Mouse (Mus musculus) midbrain, embryonic 15.5 days (tissue): ENCODE measurements around the gene Aamp. TPM values are rescaled to one million over a fixed set of nuclear protein-coding genes. Genes with fewer than 3 reads are reported as not detected.
"Not testable (repeated sequence)": the region's sequence is repeated elsewhere in the genome, so short reads cannot be mapped to it uniquely, and the experiment has no call there.

ENCODE experiments used
- ATAC-seq: fragments of 200-750 bp; cut with Nextera tagmentation; replicated peaks from 2 replicates; pipeline ENCODE4 v1.8.0; 2017; ENCODE audit warnings: moderate TSS enrichment
- H3K27ac ChIP-seq: fragments of 300-500 bp; sonication (generic); 2 replicates; pipeline ENCODE4 v1.5.1; 2015; ENCODE audit warnings: mild to moderate bottlenecking, inconsistent platforms
- H3K27me3 ChIP-seq: fragments of 300-500 bp; sonication (generic); replicated peaks from 2 replicates; pipeline ENCODE4 v1.6.1; 2015; ENCODE audit warnings: inconsistent platforms
- H3K36me3 ChIP-seq: fragments of 300-500 bp; sonication (generic); replicated peaks from 2 replicates; pipeline ENCODE4 v1.6.1; 2015; ENCODE audit warnings: inconsistent platforms
- H3K4me1 ChIP-seq: fragments of 300-500 bp; sonication (generic); 2 replicates; pipeline ENCODE4 v1.6.1; 2015; ENCODE audit warnings: inconsistent platforms
- H3K4me2 ChIP-seq: fragments of 300-500 bp; sonication (generic); 2 replicates; pipeline ENCODE4 v1.6.1; 2015; ENCODE audit warnings: inconsistent platforms, mild to moderate bottlenecking, moderate library complexity
- H3K4me3 ChIP-seq: fragments of 300-500 bp; sonication (generic); 2 replicates; pipeline ENCODE4 v1.5.1; 2015; ENCODE audit warnings: mild to moderate bottlenecking, inconsistent platforms
- H3K9ac ChIP-seq: fragments of 300-500 bp; sonication (generic); 2 replicates; pipeline ENCODE4 v1.6.1; 2015; ENCODE audit warnings: mild to moderate bottlenecking, inconsistent platforms
- H3K9me3 ChIP-seq: fragments of 300-500 bp; sonication (generic); 2 replicates; pipeline ENCODE4 v1.6.1; 2016; ENCODE audit warnings: inconsistent platforms
- WGBS: fragments of 180-500 bp; shearing (Covaris S2); methylation state at CpG from one replicate; pipeline ENCODE4 v1.1.7; 2015; ENCODE audit warnings: mixed read lengths; 5-methylcytosine and 5-hydroxymethylcytosine counted together
- polyA plus RNA-seq: library from polyadenylated mRNA; unstranded; fragments of >200 nt; fragmentation: Nextera tagmentation; extraction: Ambion mirVana; gene quantifications from 2 replicates; pipeline ENCODE4 v1.2.1, GENCODE M21; 2015

The Aamp gene
- 217 and 229 TPM in 2 replicates for polyA plus RNA-seq

DNA sequence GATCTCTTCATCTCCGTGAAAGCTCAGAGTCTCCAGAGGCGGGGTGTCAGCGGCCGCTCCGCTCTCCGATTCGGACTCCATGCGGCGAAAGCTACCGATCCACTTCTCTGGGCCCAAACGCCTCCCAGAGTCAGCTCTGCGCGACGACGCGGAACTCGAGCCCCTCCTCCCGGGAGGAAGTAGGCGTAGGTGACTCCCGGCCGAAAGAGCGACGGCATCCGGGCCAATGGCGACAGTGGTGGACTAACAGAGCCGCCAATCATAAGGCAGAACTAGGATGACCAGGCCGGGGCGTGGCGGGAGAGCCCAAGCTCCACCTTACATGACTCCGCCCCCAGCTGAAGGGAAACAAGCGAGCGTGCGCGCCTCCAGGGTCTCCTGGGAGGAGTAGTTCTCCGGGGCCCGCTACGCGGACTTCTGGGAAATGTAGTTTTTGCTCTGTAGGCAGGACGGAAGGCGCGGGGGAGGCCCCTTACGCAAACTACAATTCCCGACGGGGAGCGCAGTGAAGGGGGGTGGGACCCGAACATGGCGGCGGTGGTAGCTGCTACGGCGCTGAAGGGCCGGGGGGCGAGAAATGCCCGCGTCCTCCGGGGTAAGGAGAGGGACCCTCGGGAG, at the start of gene Aamp, which contains the start of gene Pnkd:
Gene Aamp (minus strand): TSS at position 196 of the 618 bp plus-strand sequence.
Gene Pnkd (plus strand): TSS at position 388 of the 618 bp plus-strand sequence.
- H3K36me3 ChIP-seq = peaks cover 28% of the 10 kb centered on the region
- H3K4me1 ChIP-seq = peaks cover 23% of the 10 kb centered on the region
- peak within 1 kb of the TSS; percentile 76 for H3K4me2 ChIP-seq
- H3K4me3 ChIP-seq = peak within 1 kb of the TSS; percentile 95
- peak; percentile 98 for ATAC-seq
- peak within 1 kb of the TSS; percentile 85 for H3K27ac ChIP-seq
- H3K9me3 ChIP-seq = no peaks in the 10 kb centered on the region
- H3K9ac ChIP-seq = peak within 1 kb of the TSS; percentile 78
- WGBS = under 1% methylated on average over 56 of the region's 56 CpGs
- H3K27me3 ChIP-seq = no peaks in the 10 kb centered on the region

DNA sequence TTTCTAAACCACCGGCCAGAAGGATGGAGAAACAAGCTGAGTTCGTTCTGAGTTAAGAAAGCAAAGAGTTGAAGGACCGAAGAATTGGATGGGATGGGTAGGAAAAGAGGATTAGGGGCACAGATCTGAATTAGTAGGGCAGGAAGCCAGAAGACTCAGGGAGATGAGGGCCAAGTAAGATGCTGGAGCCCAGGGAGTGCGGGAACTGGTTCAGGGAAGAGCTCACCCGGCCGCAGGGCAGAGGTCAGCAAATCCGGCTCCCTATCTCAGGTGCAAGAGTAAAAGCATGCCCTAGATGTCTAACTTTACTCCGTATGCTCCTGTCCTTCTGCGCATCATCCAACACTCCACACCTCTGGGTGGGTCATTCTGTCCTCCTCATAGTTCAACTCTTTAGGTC, 48.4 kb upstream of the Aamp start:
- Histone ChIP-seq H3K9me3 (no peaks in the 10 kb centered on the region), H3K4me3 (peak overlapping the region; percentile 51), H3K9ac (peak overlapping the region; percentile 53), H3K4me1 (peaks cover 20% of the 10 kb centered on the region), H3K4me2 (peak overlapping the region; percentile 92), H3K36me3 (no peaks in the 10 kb centered on the region), H3K27me3 (no peaks in the 10 kb centered on the region), H3K27ac (peak overlapping the region; percentile 83)
- 2% methylated on average over 9 of the region's 9 CpGs for WGBS
- peak; percentile 10; the same call in 1 of the 2 replicates for ATAC-seq

DNA sequence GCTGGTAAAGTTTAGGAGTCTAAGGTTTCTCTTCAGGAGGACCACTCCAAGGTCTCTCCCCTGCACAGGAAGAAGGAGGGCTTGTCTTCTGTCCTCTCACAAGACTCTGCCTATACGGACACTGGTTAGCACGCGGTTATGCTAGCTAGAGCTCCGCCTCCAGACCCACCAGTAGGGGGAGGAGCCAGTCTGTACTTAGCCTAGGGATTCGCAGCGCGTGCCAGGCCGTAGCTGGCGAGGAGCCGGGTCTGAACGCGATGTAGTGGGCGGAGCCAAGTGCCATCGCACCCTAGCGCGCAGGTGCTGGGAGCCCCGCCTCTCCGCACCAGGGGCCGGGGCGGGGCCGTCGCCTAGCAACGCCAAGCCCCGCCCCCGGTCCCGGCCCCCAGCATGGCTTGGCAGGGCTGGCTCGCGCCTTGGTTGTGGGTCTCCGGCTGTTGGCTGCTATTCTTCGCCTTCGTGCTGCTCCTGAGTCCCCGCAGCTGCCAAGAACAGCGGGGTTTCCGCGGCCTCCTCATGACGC, 47.8 kb upstream of the Aamp start:
- H3K4me1 ChIP-seq = peaks cover 20% of the 10 kb centered on the region
- H3K4me2 ChIP-seq = peak overlapping the region; percentile 92
- peak overlapping the region; percentile 51 for H3K4me3 ChIP-seq
- H3K9me3 ChIP-seq = no peaks in the 10 kb centered on the region
- H3K27ac ChIP-seq = peak overlapping the region; percentile 83
- H3K27me3 ChIP-seq = no peaks in the 10 kb centered on the region
- under 1% methylated on average over 35 of the region's 36 CpGs for WGBS
- peak overlapping the region; percentile 53 for H3K9ac ChIP-seq
- H3K36me3 ChIP-seq = no peaks in the 10 kb centered on the region
- peak; percentile 96 for ATAC-seq

DNA sequence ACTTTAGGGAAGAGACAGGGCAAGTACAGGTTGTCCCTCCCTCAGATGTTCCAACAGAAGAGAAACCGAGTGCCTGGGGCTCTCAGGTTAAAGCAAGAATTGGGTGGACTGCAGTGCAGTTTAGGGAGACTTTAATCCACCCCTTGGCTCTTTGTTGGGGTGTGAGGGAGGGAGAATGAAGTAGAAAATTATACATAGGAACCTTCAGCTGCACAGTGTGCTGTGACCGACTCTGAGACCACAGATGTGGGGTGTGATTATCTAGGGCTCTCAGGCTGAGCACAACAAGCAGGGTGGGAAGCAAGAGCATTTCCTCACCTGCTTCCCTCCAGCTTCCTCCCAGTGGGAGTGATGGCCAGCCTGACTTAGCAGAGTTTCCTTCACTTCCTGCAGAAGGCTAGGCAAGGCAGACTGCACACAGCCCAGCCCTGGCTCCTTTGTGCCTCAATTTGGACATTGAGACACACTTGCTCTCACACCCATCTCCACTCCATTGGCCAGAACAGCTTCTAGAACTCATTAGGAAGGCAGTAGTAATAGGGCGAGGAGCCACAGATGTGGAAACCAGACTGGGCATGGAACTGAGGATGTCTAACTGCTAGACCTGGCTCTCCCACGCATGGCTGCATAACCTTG, 46.6 kb upstream of the Aamp start:
- H3K9ac ChIP-seq = no peak overlapping the region

GRCm38 (mm10) chr1:74329899-74330431, 45.4 kb upstream of the Aamp start:
- Histone ChIP-seq H3K27ac (no peak overlapping the region), H3K36me3 (no peaks in the 10 kb centered on the region), H3K4me1 (peaks cover 18% of the 10 kb centered on the region), H3K4me3 (no peak overlapping the region), H3K4me2 (no peak overlapping the region), H3K27me3 (no peaks in the 10 kb centered on the region), H3K9me3 (no peaks in the 10 kb centered on the region), H3K9ac (no peak overlapping the region)
- ATAC-seq = no peak
- WGBS = 81% methylated on average over 7 of the region's 7 CpGs

More for the DNA sequence above, 46.6 kb upstream of the Aamp start:
- H3K4me3 ChIP-seq = no peak overlapping the region
- H3K4me1 ChIP-seq = peaks cover 20% of the 10 kb centered on the region
- WGBS = 84% methylated on average over 4 of the region's 4 CpGs
- no peak for ATAC-seq
- no peaks in the 10 kb centered on the region for H3K36me3 ChIP-seq
- no peak overlapping the region for H3K4me2 ChIP-seq
- no peaks in the 10 kb centered on the region for H3K9me3 ChIP-seq
- no peaks in the 10 kb centered on the region for H3K27me3 ChIP-seq
- peak overlapping the region; percentile 39; the same call in 1 of the 2 replicates for H3K27ac ChIP-seq

DNA sequence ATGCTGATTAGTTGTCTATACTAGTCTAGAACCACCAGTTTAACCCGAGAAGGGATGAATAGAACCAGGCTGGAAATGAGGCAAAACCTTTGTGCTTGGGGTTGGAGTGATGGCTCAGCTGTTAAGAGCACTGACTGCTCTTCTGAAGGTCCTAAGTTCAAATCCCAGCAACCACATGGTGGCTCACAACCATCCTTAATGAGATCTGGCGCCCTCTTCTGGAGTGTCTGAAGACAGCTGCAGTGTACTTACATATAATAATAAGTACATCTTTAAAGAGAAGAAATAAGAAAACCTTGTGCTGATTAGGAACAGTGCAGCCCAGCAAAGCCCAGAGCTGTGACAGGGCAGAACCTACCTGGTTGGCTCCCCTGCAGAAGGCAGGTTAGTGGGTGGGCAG, 42.4 kb upstream of the Aamp start:
- not testable (repeated sequence) for H3K4me2 ChIP-seq, H3K27me3 ChIP-seq
- WGBS = 71% methylated on average over 2 of the region's 2 CpGs

GRCm38 (mm10) chr1:74321396-74321795, 36.9 kb upstream of the Aamp start:
- H3K4me2 ChIP-seq = no peak overlapping the region
- no peak overlapping the region for H3K27ac ChIP-seq
- no peak overlapping the region for H3K9ac ChIP-seq
- ATAC-seq = no peak
- H3K4me1 ChIP-seq = no peaks in the 10 kb centered on the region
- 90% methylated on average over 3 of the region's 3 CpGs for WGBS
- H3K36me3 ChIP-seq = no peaks in the 10 kb centered on the region
- H3K27me3 ChIP-seq = no peaks in the 10 kb centered on the region
- H3K9me3 ChIP-seq = no peaks in the 10 kb centered on the region
- no peak overlapping the region for H3K4me3 ChIP-seq

More for the DNA sequence above, 42.4 kb upstream of the Aamp start:
- not testable (repeated sequence) for H3K4me1 ChIP-seq, H3K9ac ChIP-seq, ATAC-seq, H3K27ac ChIP-seq, H3K36me3 ChIP-seq, H3K9me3 ChIP-seq, H3K4me3 ChIP-seq

DNA sequence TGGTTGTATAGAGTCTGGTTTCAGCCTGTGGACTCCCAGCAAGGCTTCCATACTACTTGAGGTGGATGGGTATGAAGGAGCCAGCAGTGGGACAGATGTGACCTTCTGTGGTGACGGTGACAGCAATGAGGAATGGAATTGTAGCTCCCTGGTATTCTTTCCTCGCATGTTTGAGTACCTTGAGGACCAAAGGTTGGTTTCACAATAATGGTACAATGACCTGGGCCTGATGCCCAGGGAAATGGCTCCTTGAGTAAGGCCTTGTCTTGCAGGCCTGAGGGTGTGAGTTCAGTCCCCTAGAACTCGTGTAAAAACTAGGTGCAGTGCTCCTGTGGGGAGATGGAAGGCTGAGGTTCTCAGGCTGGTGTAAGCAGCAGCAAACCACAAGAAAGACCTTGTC, 34.2 kb upstream of the Aamp start:
- H3K4me2 ChIP-seq = no peak overlapping the region
- ATAC-seq = no peak
- WGBS = 95% methylated on average over 3 of the region's 3 CpGs
- H3K9me3 ChIP-seq = no peaks in the 10 kb centered on the region
- H3K36me3 ChIP-seq = no peaks in the 10 kb centered on the region
- no peaks in the 10 kb centered on the region for H3K4me1 ChIP-seq
- no peak overlapping the region for H3K9ac ChIP-seq
- no peaks in the 10 kb centered on the region for H3K27me3 ChIP-seq
- no peak overlapping the region for H3K4me3 ChIP-seq
- no peak overlapping the region for H3K27ac ChIP-seq

- Histone ChIP-seq H3K9ac (no peak overlapping the region), H3K9me3 (no peaks in the 10 kb centered on the region), H3K27ac (no peak overlapping the region), H3K27me3 (no peaks in the 10 kb centered on the region), H3K4me1 (no peaks in the 10 kb centered on the region), H3K4me2 (no peak overlapping the region), H3K36me3 (no peaks in the 10 kb centered on the region), H3K4me3 (no peak overlapping the region)
- no peak for ATAC-seq
- whole genome bisulfite sequencing = 85% methylated on average over 4 of the region's 4 CpGs
Measured at GRCm38 (mm10) chr1:74316114-74316827, 31.7 kb upstream of the Aamp start.

DNA sequence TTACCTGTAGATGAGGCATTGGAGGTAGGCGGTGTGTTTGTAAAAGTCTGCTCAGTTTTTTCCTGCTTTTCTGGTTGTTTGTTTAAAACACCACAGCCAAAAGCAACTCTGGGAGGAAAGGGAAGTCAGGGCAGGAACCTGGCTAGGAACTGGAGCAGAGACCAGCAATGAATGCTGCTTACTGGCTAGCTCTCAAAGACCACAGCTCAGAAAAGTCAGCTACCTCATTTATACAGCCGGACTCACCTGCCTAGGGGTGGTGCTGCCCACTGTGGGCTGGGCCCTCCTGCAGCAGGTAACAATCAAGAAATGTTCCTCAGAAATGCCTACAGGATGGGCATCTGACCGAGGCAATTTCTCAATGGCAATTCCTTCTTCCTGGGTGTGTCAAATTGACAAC, 30.3 kb upstream of the Aamp start:
- WGBS = 91% methylated on average over 3 of the region's 3 CpGs
- Histone ChIP-seq H3K9me3 (no peaks in the 10 kb centered on the region), H3K9ac (no peak overlapping the region), H3K4me2 (no peak overlapping the region), H3K27me3 (no peaks in the 10 kb centered on the region), H3K4me3 (no peak overlapping the region), H3K27ac (no peak overlapping the region), H3K36me3 (no peaks in the 10 kb centered on the region), H3K4me1 (no peaks in the 10 kb centered on the region)
- ATAC-seq = no peak

DNA sequence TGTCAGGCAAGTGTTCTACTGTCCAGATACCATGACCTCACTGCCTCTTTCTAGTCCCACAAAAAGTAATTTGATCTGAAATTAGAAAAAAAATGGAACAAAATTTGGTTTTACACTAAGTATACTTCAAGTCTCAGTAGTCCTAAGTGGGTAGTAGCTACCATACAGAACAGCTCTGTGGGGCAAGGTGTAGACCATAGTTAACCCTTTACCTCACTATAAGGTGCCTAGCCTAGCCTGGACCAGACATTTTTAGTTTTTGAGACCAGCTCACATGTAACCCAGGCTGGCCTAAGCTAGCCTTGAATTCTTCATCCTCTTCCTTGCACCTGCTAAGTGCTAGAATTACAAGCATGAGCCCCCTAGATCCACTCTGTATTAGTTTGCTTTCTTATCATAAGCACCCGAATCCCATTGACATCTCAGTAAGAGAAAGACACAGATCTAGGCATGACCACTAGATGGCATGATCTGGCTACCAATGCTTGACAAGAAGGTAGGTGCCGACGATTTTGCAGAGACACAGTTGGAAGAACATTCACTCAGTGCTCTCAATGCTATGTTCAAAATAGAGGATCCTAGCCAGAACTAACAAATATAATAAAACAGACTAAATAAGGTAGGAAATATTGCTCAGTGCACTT, 28.6 kb upstream of the Aamp start:
- H3K4me1 ChIP-seq = no peaks in the 10 kb centered on the region
- 7% methylated on average over 3 of the region's 3 CpGs for WGBS
- H3K27me3 ChIP-seq = no peaks in the 10 kb centered on the region
- no peak overlapping the region for H3K4me2 ChIP-seq
- H3K9me3 ChIP-seq = no peaks in the 10 kb centered on the region
- no peak overlapping the region for H3K4me3 ChIP-seq
- no peak overlapping the region for H3K27ac ChIP-seq
- peak; percentile 60 for ATAC-seq
- H3K9ac ChIP-seq = no peak overlapping the region
- no peaks in the 10 kb centered on the region for H3K36me3 ChIP-seq

- WGBS = 55% methylated on average over 3 of the region's 3 CpGs
- Histone ChIP-seq H3K27me3 (no peaks in the 10 kb centered on the region), H3K4me1 (no peaks in the 10 kb centered on the region), H3K9me3 (no peaks in the 10 kb centered on the region), H3K4me3 (no peak overlapping the region), H3K36me3 (no peaks in the 10 kb centered on the region), H3K27ac (no peak overlapping the region), H3K9ac (no peak overlapping the region), H3K4me2 (no peak overlapping the region)
- ATAC-seq = no peak
Measured at GRCm38 (mm10) chr1:74309767-74310166, 25.2 kb upstream of the Aamp start.
